Mouse (Mus musculus) cerebellum, adult 2 months (tissue): ENCODE results near the gene Krt4. TPM values are rescaled to one million over a fixed set of nuclear protein-coding genes. Genes with fewer than 3 reads are reported as not detected.

Experiments
- DNase-seq, 2 experiments: peaks; one replicate each; pipeline ENCODE4 v3.0.0; 2021
- H3K27ac ChIP-seq: fragments of 200-500 bp; 2 replicates; pipeline ENCODE4 v1.5.1; 2012; ENCODE audit warnings: low read length, control low read depth, inconsistent platforms; ENCODE audit not compliant: insufficient read depth
- H3K27me3 ChIP-seq: fragments of 200-500 bp; 2 replicates; pipeline ENCODE4 v1.6.1; 2012; ENCODE audit warnings: inconsistent platforms, mild to moderate bottlenecking, low read length, moderate library complexity; ENCODE audit not compliant: control insufficient read depth, insufficient read depth
- H3K4me1 ChIP-seq: fragments of 200-500 bp; 2 replicates; pipeline ENCODE4 v1.6.1; 2011; ENCODE audit warnings: low read length; ENCODE audit not compliant: control insufficient read depth, insufficient read depth
- H3K4me3 ChIP-seq: fragments of 200-500 bp; replicated peaks from 2 replicates; pipeline ENCODE3; 2011; ENCODE audit warnings: mild to moderate bottlenecking, low read depth, low read length, control low read depth; ENCODE audit not compliant: insufficient read depth
- CTCF ChIP-seq: fragments of 200-500 bp; IDR thresholded peaks from 2 replicates; pipeline ENCODE4 v1.5.1; 2011; ENCODE audit warnings: low read depth, mild to moderate bottlenecking, control low read depth, low read length, moderate library complexity, borderline replicate concordance; ENCODE audit not compliant: insufficient read depth
- POLR2A ChIP-seq: fragments of 200-500 bp; IDR thresholded peaks from 2 replicates; pipeline ENCODE4 v1.6.1; 2011; ENCODE audit warnings: low read length, control low read depth, borderline replicate concordance; ENCODE audit not compliant: insufficient read depth
- WGBS: fragments of 180-500 bp; shearing (Covaris S2); methylation state at CpG from one replicate; pipeline ENCODE4 v1.1.7; 2018; 5-methylcytosine and 5-hydroxymethylcytosine counted together
- polyA plus RNA-seq: library from polyadenylated mRNA; depleted of rRNA; stranded (reverse); fragments of >200 nt; gene quantifications from 2 replicates; pipeline ENCODE4 v1.2.3, GENCODE M21; 2012

Gene Krt4
- polyA plus RNA-seq, 1 experiment: not detected

DNA sequence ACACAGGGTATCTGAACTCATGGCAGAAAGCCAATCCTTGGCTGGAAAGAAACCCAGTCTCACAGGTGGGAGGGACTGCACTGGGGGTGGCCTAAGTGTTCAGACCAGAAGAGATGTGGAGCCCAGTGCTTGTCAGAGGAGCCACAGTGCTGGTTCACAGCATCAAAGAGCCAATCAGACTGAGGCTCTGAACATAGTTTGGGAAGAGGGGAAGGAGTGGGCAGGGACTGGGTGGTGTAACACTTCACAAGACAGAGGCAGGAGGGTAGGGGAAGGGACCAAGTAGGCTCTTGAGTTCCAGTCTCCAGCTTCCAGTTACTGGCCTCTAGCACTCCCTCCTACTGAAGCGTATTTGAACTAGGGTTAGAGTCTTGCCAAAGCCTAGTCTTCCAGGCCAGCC is 20.9 kb upstream of the Krt4 start:
- H3K27me3 ChIP-seq: no peaks in the 10 kb centered on the region

DNA sequence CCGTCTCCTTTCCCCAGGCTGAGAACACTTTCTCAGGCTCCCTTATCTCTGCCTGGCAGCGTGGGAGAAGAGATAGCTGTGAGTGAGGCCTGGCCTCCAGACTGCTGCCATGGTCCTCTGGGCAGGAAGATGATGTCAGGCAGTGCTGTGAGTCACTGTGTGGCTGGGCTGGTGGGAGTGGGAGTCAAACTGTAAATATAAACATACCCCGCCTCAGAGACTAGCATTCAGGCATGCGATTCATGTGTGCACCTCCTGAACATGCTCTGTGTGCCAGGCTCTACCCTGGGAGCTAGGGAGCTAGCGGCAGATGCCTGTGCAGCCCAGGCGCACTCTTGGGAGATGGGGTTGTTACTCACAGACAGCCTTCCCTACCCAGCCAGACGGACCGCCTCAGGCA is 17.4 kb upstream of the Krt4 start:
- H3K27ac ChIP-seq: no peak overlapping the region
- H3K4me1 ChIP-seq: no peaks in the 10 kb centered on the region
- DNase-seq: no peak
- TF ChIP-seq POLR2A (no peak), CTCF (no peak)
- H3K4me3 ChIP-seq: no peak overlapping the region
- no peaks in the 10 kb centered on the region for H3K27me3 ChIP-seq
- 54% methylated on average over 8 of the region's 8 CpGs for WGBS

More for the DNA sequence above, 20.9 kb upstream of the Krt4 start:
- 79% methylated on average over 1 of the region's 1 CpGs for WGBS
- Histone ChIP-seq H3K4me1 (no peaks in the 10 kb centered on the region), H3K4me3 (no peak overlapping the region), H3K27ac (no peak overlapping the region)
- no peak for DNase-seq
- TF ChIP-seq POLR2A: no peak

DNA sequence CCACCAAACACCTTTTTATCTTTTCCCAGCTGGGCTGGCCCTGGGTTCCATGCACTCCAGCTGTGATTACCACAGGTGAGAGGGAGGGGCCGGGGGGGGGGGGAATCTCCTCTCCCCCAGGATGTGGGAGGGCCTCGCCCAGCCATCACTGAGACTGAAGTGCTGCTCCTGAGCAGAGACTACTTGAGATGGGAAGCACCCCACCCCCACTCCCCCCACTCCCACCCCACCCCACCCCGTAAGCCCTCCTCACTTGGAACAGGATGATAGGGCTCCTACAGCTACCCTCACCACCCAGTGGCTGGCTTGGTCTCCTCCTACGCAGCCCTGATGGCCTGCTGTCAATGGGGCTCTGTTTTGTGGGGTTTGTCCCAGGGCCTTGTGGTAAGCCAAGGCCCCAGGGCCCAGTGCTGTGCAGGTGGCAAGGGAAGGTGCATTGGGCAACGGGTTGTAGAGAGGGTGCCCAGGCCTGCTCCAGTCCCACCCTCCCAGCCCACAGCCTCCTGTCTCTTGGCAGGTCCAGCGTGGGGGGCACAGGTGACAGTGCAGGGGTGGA is 15.8 kb upstream of the Krt4 start, which contains the start of gene Krt79:
Gene Krt79 (minus strand): TSS at position 51 of the 556 bp plus-strand sequence.
- Histone ChIP-seq H3K4me1 (no peaks in the 10 kb centered on the region), H3K27me3 (no peaks in the 10 kb centered on the region), H3K27ac (no peak within 1 kb of the TSS), H3K4me3 (no peak within 1 kb of the TSS)
- 61% methylated on average over 6 of the region's 6 CpGs for WGBS
- TF ChIP-seq CTCF: no peak
- no peak for TF ChIP-seq POLR2A
- no peak for DNase-seq

DNA sequence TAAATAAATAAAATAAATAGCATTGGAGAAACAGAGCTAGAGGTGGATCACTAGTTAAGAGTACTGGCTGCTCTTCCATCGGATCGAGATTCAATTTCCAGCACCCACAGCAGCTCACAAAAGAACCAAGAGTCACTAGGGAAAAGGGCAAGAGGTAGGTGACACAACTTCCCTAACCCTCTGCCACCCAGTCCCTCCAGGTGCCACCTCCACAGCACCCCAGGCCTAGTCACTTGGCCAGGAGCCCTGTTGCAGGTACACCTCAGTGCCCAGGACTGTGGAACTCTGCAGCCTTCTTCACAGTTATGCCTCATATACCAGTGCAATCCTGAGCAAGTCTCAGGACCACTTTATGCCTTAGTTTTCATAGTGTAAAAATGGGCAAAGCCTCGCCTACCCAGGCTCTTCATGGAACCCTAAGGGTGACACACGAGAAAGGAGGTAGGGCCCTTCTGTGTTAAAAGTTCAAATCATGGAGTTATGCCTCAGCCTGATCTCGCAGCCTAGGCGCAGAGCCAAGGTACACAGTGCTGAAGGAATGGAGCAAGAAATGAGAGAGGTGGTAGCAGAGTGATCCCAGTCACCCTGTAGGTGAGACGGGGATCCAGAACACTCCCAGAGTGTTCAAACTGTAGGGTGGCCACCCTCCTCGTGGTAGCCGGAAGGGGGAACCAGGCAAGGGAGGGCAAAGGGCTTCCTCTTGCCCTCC is 14.2 kb upstream of the Krt4 start:
- no peak for TF ChIP-seq CTCF
- TF ChIP-seq POLR2A: no peak
- no peaks in the 10 kb centered on the region for H3K4me1 ChIP-seq

DNA sequence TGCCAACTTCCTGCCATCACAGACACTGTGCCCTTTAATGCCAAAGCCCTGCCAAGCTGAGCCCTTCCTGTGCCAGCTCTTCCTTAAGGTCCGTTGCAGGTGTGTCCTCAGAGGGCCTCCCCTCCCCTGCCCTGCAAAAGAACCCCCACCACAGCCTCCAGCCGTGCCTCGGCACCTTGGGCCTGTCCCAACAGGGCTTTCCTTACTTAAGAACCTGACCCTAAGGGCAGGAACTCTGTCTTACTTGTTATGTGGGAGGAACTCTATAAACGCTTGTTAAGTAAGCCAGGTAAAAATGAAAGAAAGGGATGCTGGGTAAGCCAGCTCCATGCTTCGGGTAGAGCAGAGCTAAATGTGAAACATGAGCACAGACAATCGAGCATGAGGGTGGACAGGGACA is 8.5 kb upstream of the Krt4 start:
- TF ChIP-seq POLR2A (no peak), CTCF (no peak)
- WGBS: 70% methylated on average over 6 of the region's 6 CpGs
- Histone ChIP-seq H3K4me3 (no peak overlapping the region), H3K4me1 (peaks cover 4% of the 10 kb centered on the region; the same call in 1 of the 2 replicates), H3K27ac (no peak overlapping the region), H3K27me3 (no peaks in the 10 kb centered on the region)
- no peak for DNase-seq

More for the DNA sequence above, 14.2 kb upstream of the Krt4 start:
- WGBS: 86% methylated on average over 9 of the region's 9 CpGs
- Histone ChIP-seq H3K27ac (no peak overlapping the region), H3K4me3 (no peak overlapping the region), H3K27me3 (no peaks in the 10 kb centered on the region)
- no peak for DNase-seq

DNA sequence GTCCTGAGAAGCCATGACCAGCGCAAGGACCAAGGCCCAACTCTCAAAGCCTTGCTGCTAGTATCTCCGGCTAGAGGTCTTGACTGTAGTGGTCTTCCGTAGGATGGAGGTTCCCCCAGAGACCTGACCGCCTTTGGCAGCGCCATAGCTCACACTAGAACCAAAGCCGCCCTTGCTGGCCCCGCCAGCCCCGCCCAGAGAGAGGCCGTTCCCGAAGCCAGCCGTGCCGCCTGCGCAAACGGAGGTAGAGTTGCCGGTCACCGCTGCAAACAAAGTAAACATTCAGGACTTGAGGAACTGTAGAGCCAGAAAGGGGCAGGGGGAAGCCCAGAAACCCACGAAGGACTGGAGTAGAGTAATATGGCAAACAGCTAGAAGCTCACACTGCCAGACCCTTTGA is 5.1 kb upstream of the Krt4 start:
- no peak for DNase-seq
- WGBS: 12% methylated on average over 17 of the region's 17 CpGs
- Histone ChIP-seq H3K4me3 (no peak overlapping the region), H3K27ac (no peak overlapping the region), H3K27me3 (no peaks in the 10 kb centered on the region), H3K4me1 (peaks cover 4% of the 10 kb centered on the region; the same call in 1 of the 2 replicates)
- TF ChIP-seq CTCF: no peak
- TF ChIP-seq POLR2A: no peak

DNA sequence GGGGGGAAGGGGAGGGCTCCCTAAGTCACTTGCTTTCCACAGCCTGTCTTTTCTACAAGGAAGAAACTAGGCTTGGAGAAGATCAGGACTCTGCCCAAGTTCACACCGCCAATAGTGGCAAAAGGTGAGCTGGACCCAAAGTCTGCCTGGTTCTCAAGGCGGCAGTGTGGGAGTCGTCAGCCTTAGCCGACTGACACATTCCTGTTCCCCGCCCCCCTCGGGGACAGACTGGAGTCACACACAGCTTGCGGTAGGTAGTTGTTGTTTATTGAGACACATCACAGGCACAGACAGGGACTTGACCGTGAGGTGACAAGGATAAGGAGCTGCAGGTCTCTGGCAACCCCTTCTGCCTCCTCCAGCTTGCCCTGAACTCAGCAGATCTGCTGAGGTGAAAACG is 4.6 kb upstream of the Krt4 start:
- Histone ChIP-seq H3K27me3 (no peaks in the 10 kb centered on the region), H3K4me3 (no peak overlapping the region), H3K4me1 (peaks cover 4% of the 10 kb centered on the region; the same call in 1 of the 2 replicates), H3K27ac (no peak overlapping the region)
- TF ChIP-seq CTCF (no peak), POLR2A (no peak)
- no peak for DNase-seq
- 34% methylated on average over 9 of the region's 9 CpGs for WGBS

DNA sequence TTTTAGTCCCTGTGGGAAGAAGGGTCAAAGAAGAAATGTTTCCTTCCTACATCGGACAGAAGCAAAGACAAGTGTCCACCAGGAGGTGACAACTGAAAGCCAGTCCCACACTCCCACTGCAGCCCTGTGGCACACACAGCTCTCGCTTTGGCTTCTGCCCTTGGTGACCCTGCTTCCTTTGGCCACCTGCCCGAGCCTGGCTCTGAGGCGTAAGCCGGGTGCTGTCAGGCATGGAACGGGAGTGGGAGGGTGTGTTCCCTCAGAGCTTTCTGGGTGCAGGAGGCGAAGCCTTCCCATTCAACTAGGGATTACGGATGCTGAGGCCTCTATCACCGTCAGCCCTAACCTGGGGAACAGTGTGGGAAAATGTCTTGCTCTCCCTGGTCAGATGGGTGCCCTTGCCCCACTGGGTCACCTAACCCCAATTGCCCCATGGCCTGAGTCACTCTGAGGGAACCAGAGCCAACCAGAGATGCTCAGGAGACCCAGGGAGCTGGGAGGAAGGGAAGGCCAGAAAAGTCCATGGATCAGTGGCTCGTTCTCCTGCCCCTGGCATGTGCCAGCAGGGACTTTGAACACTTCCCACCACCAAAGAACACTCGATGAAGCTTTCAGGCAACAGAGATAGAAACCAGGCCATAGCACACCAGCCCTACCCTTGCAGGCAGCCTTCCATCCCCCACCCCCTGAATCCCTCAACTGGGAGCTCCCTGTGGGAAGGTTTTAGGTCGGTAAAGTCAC is 3.0 kb upstream of the Krt4 start:
- WGBS: 54% methylated on average over 12 of the region's 12 CpGs
- DNase-seq: no peak
- Histone ChIP-seq H3K27me3 (no peaks in the 10 kb centered on the region), H3K27ac (no peak overlapping the region), H3K4me1 (peaks cover 4% of the 10 kb centered on the region; the same call in 1 of the 2 replicates), H3K4me3 (no peak overlapping the region)
- TF ChIP-seq CTCF: no peak
- no peak for TF ChIP-seq POLR2A
